Mouse (Mus musculus) CH12.LX (cell line): ENCODE data around the gene Zscan29. TPM values are rescaled to one million over a fixed set of nuclear protein-coding genes. Genes with fewer than 3 reads are reported as not detected.

ENCODE experiments used
- DNase-seq: peaks from one replicate; pipeline ENCODE4 v3.0.0-alpha.2; 2013; ENCODE audit errors: extremely low read depth
- H3K27ac ChIP-seq: 2 replicates; pipeline ENCODE4 v1.5.1; 2012; ENCODE audit warnings: low read depth, mild to moderate bottlenecking, control low read depth, moderate library complexity; ENCODE audit not compliant: insufficient read depth
- H3K27me3 ChIP-seq: replicated peaks from 2 replicates; pipeline ENCODE3; 2012; ENCODE audit warnings: inconsistent platforms
- H3K36me3 ChIP-seq, 2 experiments: replicated peaks in 1 of 2; 2 replicates each; pipeline versions ENCODE3 to v1.6.1; 2012; ENCODE audit warnings: inconsistent platforms in 1 of 2, low read length in 1 of 2, mild to moderate bottlenecking in 1 of 2, mixed read lengths in 1 of 2, moderate library complexity in 1 of 2; ENCODE audit not compliant: control insufficient read depth in 1 of 2, insufficient read depth in 1 of 2
- H3K4me1 ChIP-seq, 2 experiments: 2 replicates each; pipeline ENCODE4 v1.6.1; 2012; ENCODE audit warnings: inconsistent platforms in 1 of 2, moderate library complexity in 1 of 2; ENCODE audit not compliant: insufficient read depth in 2 of 2, control insufficient read depth in 1 of 2
- H3K4me2 ChIP-seq: 2 replicates; pipeline ENCODE4 v1.6.1; 2012; ENCODE audit warnings: low read depth, mild to moderate bottlenecking, control low read depth; ENCODE audit not compliant: poor library complexity, insufficient read depth, severe bottlenecking
- H3K4me3 ChIP-seq, 3 experiments: fragments of 150-350 bp in 1 of 3; sonication (generic) in 1 of 3; replicated peaks in 1 of 3; 2 replicates each; pipeline versions ENCODE3 to v1.5.1; 2011 to 2012; ENCODE audit warnings: low read depth in 2 of 3, low read length in 2 of 3, mild to moderate bottlenecking in 2 of 3, moderate library complexity in 2 of 3, control low read depth in 1 of 3, improper control_type of control experiment in 1 of 3, inconsistent platforms in 1 of 3, mixed read lengths in 1 of 3; ENCODE audit not compliant: poor library complexity in 1 of 3
- H3K79me2 ChIP-seq: replicated peaks from 2 replicates; pipeline ENCODE4 v1.6.1; 2012; ENCODE audit warnings: mild to moderate bottlenecking, moderate library complexity; ENCODE audit not compliant: control insufficient read depth, poor library complexity, insufficient read depth, severe bottlenecking; ENCODE audit errors: extremely low read depth
- H3K9ac ChIP-seq: 2 replicates; pipeline ENCODE4 v1.6.1; 2012; ENCODE audit warnings: low read depth, mild to moderate bottlenecking, control low read depth, moderate library complexity; ENCODE audit not compliant: insufficient read depth
- H3K9me3 ChIP-seq: replicated peaks from 2 replicates; pipeline ENCODE3; 2012; ENCODE audit warnings: low read length, inconsistent platforms, mixed read lengths
- BHLHE40 ChIP-seq: IDR thresholded peaks from 2 replicates; pipeline ENCODE4 v1.6.1; 2011; ENCODE audit warnings: mild to moderate bottlenecking, low read depth, low read length, improper control_type of control experiment
- CHD1 ChIP-seq: IDR thresholded peaks from 2 replicates; pipeline ENCODE4 v1.6.1; 2012; ENCODE audit warnings: low read depth, low read length, improper control_type of control experiment, inconsistent platforms
- CHD2 ChIP-seq: IDR thresholded peaks from 2 replicates; pipeline ENCODE4 v1.6.1; 2011; ENCODE audit warnings: low read length, improper control_type of control experiment
- E2F4 ChIP-seq: IDR thresholded peaks from 2 replicates; pipeline ENCODE4 v1.6.1; 2011; ENCODE audit warnings: low read depth, low read length, improper control_type of control experiment; ENCODE audit not compliant: insufficient replicate concordance
- ELF1 ChIP-seq: IDR thresholded peaks from 2 replicates; pipeline ENCODE4 v1.6.1; 2014; ENCODE audit warnings: low read depth, mild to moderate bottlenecking, inconsistent platforms, low read length, improper control_type of control experiment
- EP300 ChIP-seq: IDR thresholded peaks from 2 replicates; pipeline ENCODE4 v1.6.1; 2011; ENCODE audit warnings: low read length, improper control_type of control experiment
- HCFC1 ChIP-seq: IDR thresholded peaks from 2 replicates; pipeline ENCODE4 v1.6.1; 2012; ENCODE audit warnings: low read depth, mild to moderate bottlenecking, inconsistent platforms, low read length, improper control_type of control experiment
- IRF4 ChIP-seq: IDR thresholded peaks from 2 replicates; pipeline ENCODE4 v1.6.1; 2014; ENCODE audit warnings: low read depth, mild to moderate bottlenecking, inconsistent platforms, low read length, improper control_type of control experiment
- JUND ChIP-seq: conservative IDR thresholded peaks from 2 replicates; pipeline ENCODE4 v1.6.1; 2011; ENCODE audit warnings: low read depth, low read length, improper control_type of control experiment
- KAT2A ChIP-seq: IDR thresholded peaks from 2 replicates; pipeline ENCODE4 v1.6.1; 2012; ENCODE audit warnings: low read length, improper control_type of control experiment, inconsistent platforms; ENCODE audit not compliant: insufficient replicate concordance
- MAX ChIP-seq: IDR thresholded peaks from 2 replicates; pipeline ENCODE4 v1.6.1; 2011; ENCODE audit warnings: low read length, improper control_type of control experiment
- MEF2A ChIP-seq: IDR thresholded peaks from 2 replicates; pipeline ENCODE4 v1.6.1; 2014; ENCODE audit warnings: low read depth, mild to moderate bottlenecking, inconsistent platforms, low read length, improper control_type of control experiment, borderline replicate concordance
- MXI1 ChIP-seq: IDR thresholded peaks from 2 replicates; pipeline ENCODE4 v1.6.1; 2011; ENCODE audit warnings: mild to moderate bottlenecking, low read depth, low read length, improper control_type of control experiment
- MYC ChIP-seq: IDR thresholded peaks from 2 replicates; pipeline ENCODE4 v1.6.1; 2011; ENCODE audit warnings: low read depth, mild to moderate bottlenecking, improper control_type of control experiment, low read length
- NELFE ChIP-seq: IDR thresholded peaks from 2 replicates; pipeline ENCODE4 v1.6.1; 2011; ENCODE audit warnings: low read depth, low read length, improper control_type of control experiment
- NRF1 ChIP-seq: IDR thresholded peaks from 2 replicates; pipeline ENCODE4 v1.6.1; 2014; ENCODE audit warnings: low read depth, mild to moderate bottlenecking, inconsistent platforms, low read length, improper control_type of control experiment, moderate library complexity
- POLR2AphosphoS2 ChIP-seq: IDR thresholded peaks from 2 replicates; pipeline ENCODE4 v1.6.1; 2011; ENCODE audit warnings: low read depth, low read length, improper control_type of control experiment
- RCOR1 ChIP-seq: conservative IDR thresholded peaks from 2 replicates; pipeline ENCODE4 v1.6.1; 2012; ENCODE audit warnings: low read depth, mild to moderate bottlenecking, inconsistent platforms, low read length, improper control_type of control experiment
- SMC3 ChIP-seq: IDR thresholded peaks from 2 replicates; pipeline ENCODE4 v1.6.1; 2011; ENCODE audit warnings: low read depth, low read length, improper control_type of control experiment
- TBP ChIP-seq: conservative IDR thresholded peaks from 2 replicates; pipeline ENCODE4 v1.6.1; 2011; ENCODE audit warnings: low read depth, low read length, improper control_type of control experiment
- UBTF ChIP-seq: IDR thresholded peaks from 2 replicates; pipeline ENCODE4 v1.6.1; 2012; ENCODE audit warnings: low read depth, mild to moderate bottlenecking, inconsistent platforms, low read length, improper control_type of control experiment, moderate library complexity
- USF1 ChIP-seq: IDR thresholded peaks from 2 replicates; pipeline ENCODE4 v1.6.1; 2014; ENCODE audit warnings: low read depth, mild to moderate bottlenecking, inconsistent platforms, low read length, improper control_type of control experiment
- USF2 ChIP-seq: conservative IDR thresholded peaks from 2 replicates; pipeline ENCODE4 v1.6.1; 2011; ENCODE audit warnings: low read depth, low read length, improper control_type of control experiment
- ZC3H11A ChIP-seq: IDR thresholded peaks from 2 replicates; pipeline ENCODE4 v1.6.1; 2012; ENCODE audit warnings: low read depth, mild to moderate bottlenecking, inconsistent platforms, low read length, improper control_type of control experiment
- ZKSCAN1 ChIP-seq: IDR thresholded peaks from 2 replicates; pipeline ENCODE4 v1.6.1; 2012; ENCODE audit warnings: low read depth, inconsistent platforms, low read length, improper control_type of control experiment, borderline replicate concordance
- ZMIZ1 ChIP-seq: IDR thresholded peaks from 2 replicates; pipeline ENCODE4 v1.6.1; 2012; ENCODE audit warnings: low read depth, mild to moderate bottlenecking, inconsistent platforms, low read length, improper control_type of control experiment
- ZNF384 ChIP-seq: IDR thresholded peaks from 2 replicates; pipeline ENCODE4 v1.6.1; 2012; ENCODE audit warnings: low read depth, low read length, improper control_type of control experiment, inconsistent platforms
- dilution Hi-C: fragments of 300-500 bp; cut with MboI; formaldehyde crosslinking; loops from 2 replicates; pipeline ENCODE4 v1.14.3; 2020; ENCODE audit warnings: low sequenced_read_pairs; ENCODE audit not compliant: extremely low pct_unique_long_range_greater_than_20kb, extremely low pct_ligation_motif_present
- in situ Hi-C: fragments of 300-500 bp; cut with MboI; formaldehyde crosslinking; loops from 3 replicates; pipeline ENCODE4 v1.14.3; 2019; ENCODE audit warnings: low sequenced_read_pairs, low pct_ligation_motif_present, low pct_unique_long_range_greater_than_20kb, mixed read lengths
- polyA plus RNA-seq: library from polyadenylated mRNA; unstranded; fragments of >175 nt; gene quantifications from 2 replicates; pipeline ENCODE4 v1.2.1, GENCODE M21; 2012; ENCODE audit warnings: low read depth; ENCODE audit not compliant: insufficient read length
- total RNA-seq, 2 experiments: library from RNA; depleted of rRNA; stranded (reverse); fragments of 300-350 nt in 1 of 2; fragments of >200 nt in 1 of 2; gene quantifications; 2 replicates each; pipeline ENCODE4 v1.2.3; 2012 to 2014

Gene Zscan29
- total and polyA plus RNA-seq, 3 experiments = 4.9 to 7.3 (median 6.8) TPM

- Histone ChIP-seq H3K4me1 (peaks cover 4 to 36% of the 10 kb centered on the region in 2 experiments; a peak in 3 of 4 replicates), H3K27me3 (no peaks in the 10 kb centered on the region), H3K27ac (no peak overlapping the region)
- TF ChIP-seq ZKSCAN1 (no peak), TBP (0 out of 2 replicates have a peak, but pooled peaks have one; percentile 31), ZNF384 (peak; percentile 49)
- TF ChIP-seq, all 38 proteins: peak for 2
- peak overlapping the region; percentile 61 to 80 (median 68) for H3K4me3 ChIP-seq
- H3K9me3 ChIP-seq = no peaks in the 10 kb centered on the region
- H3K79me2 ChIP-seq = peaks cover 33% of the 10 kb centered on the region
- H3K4me2 ChIP-seq = peak overlapping the region; percentile 90
- dilution Hi-C loops = no loop called here
- H3K9ac ChIP-seq = peak overlapping the region; percentile 88
- H3K36me3 ChIP-seq = peaks cover 24 to 52% of the 10 kb centered on the region in 2 experiments
- in situ Hi-C loops = no loop called here
- peak; percentile 4 for DNase-seq
These were observed 29.5 kb downstream of the Zscan29 start for GRCm38 (mm10) chr2:121141216-121142035.

- Histone ChIP-seq H3K4me3 (peak within 1 kb of the TSS; percentile 61 to 80 (median 80)), H3K79me2 (peaks cover 33% of the 10 kb centered on the region), H3K27ac (peak within 1 kb of the TSS; percentile 96), H3K4me2 (peak within 1 kb of the TSS; percentile 94), H3K27me3 (no peaks in the 10 kb centered on the region), H3K9me3 (no peaks in the 10 kb centered on the region), H3K4me1 (peaks cover 4 to 36% of the 10 kb centered on the region in 2 experiments; a peak in 3 of 4 replicates), H3K9ac (peak within 1 kb of the TSS; percentile 88), H3K36me3 (peaks cover 17 to 43% of the 10 kb centered on the region in 2 experiments)
- in situ Hi-C loops (no loop called here), dilution Hi-C loops (no loop called here)
- peak; percentile 85 for DNase-seq
- TF ChIP-seq ZC3H11A (no peak), POLR2AphosphoS2 (peak; percentile 90), ZNF384 (peak; percentile 20; the same call in 1 of the 2 replicates), ZMIZ1 (peak; percentile 75), NRF1 (peak; percentile 73), USF2 (no peak), MXI1 (peak; percentile 65; the same call in 1 of the 2 replicates), EP300 (no peak), USF1 (no peak), JUND (no peak), CHD1 (no peak), MYC (peak; percentile 73; the same call in 1 of the 2 replicates), NELFE (peak; percentile 96), E2F4 (0 out of 2 replicates have a peak, but pooled peaks have one; percentile 49), ZKSCAN1 (no peak), ELF1 (peak; percentile 62), HCFC1 (peak; percentile 76), RCOR1 (no peak), MEF2A (peak; percentile 44; the same call in 1 of the 2 replicates), SMC3 (no peak), CHD2 (peak; percentile 95), MAX (peak; percentile 83), IRF4 (no peak; the same call in 1 of the 2 replicates), KAT2A (no peak), UBTF (0 out of 2 replicates have a peak, but pooled peaks have one; percentile 46), BHLHE40 (peak; percentile 89)
These were observed 30.7 kb downstream of the Zscan29 start, which contains the start of the genes Adal and Lcmt2 for GRCm38 (mm10) chr2:121140018-121140882. TSS of gene Adal (plus strand) at chr2:121140428. TSS of gene Lcmt2 (minus strand) at chr2:121140653.
